Mouse (Mus musculus) thymus, adult 18-20 months (tissue): ENCODE data around the gene Ranbp9.

Source experiments
- DNase-seq, 2 experiments: peaks; one replicate each; pipeline ENCODE4 v3.0.0; 2022; ENCODE audit warnings: mixed read lengths in 2 of 2

Ranbp9 gene

GRCm38 (mm10) chr13:43447721-43448120 is 33.4 kb downstream of the Ranbp9 start:
- no peak for DNase-seq

- DNase-seq, result no peak
Measured at GRCm38 (mm10) chr13:43445754-43446153, 35.3 kb downstream of the Ranbp9 start.

GRCm38 (mm10) chr13:43444717-43445116 is 36.4 kb downstream of the Ranbp9 start:
- DNase-seq, result no peak

GRCm38 (mm10) chr13:43443706-43444105 is 37.4 kb downstream of the Ranbp9 start:
- DNase-seq, result no peak

GRCm38 (mm10) chr13:43442551-43442950 is 38.5 kb downstream of the Ranbp9 start:
- no peak for DNase-seq

GRCm38 (mm10) chr13:43440376-43440775 is 40.7 kb downstream of the Ranbp9 start:
- no peak for DNase-seq

- DNase-seq, result no peak
Measured at GRCm38 (mm10) chr13:43433395-43433794, 47.7 kb downstream of the Ranbp9 start.

GRCm38 (mm10) chr13:43428436-43428835 is 52.6 kb downstream of the Ranbp9 start:
- no peak for DNase-seq

- DNase-seq, result no peak
Measured at GRCm38 (mm10) chr13:43415249-43415648, 65.8 kb downstream of the Ranbp9 start.

GRCm38 (mm10) chr13:43413611-43414010 is 67.5 kb downstream of the Ranbp9 start:
- DNase-seq, result no peak

GRCm38 (mm10) chr13:43412311-43412710 is 68.8 kb downstream of the Ranbp9 start:
- no peak for DNase-seq

GRCm38 (mm10) chr13:43399576-43399975 is 81.5 kb downstream of the Ranbp9 start:
- no peak for DNase-seq

- peak; percentile 83 to 86 for DNase-seq
Measured at GRCm38 (mm10) chr13:43398297-43399080, 82.6 kb downstream of the Ranbp9 start, which contains the start of gene Nol7. Gene Nol7 (plus strand): TSS chr13:43398390.

GRCm38 (mm10) chr13:43397700-43398296 is 83.3 kb downstream of the Ranbp9 start:
- no peak for DNase-seq

GRCm38 (mm10) chr13:43385321-43385720 is 95.8 kb downstream of the Ranbp9 start:
- DNase-seq, result no peak

- DNase-seq, result no peak
Measured at GRCm38 (mm10) chr13:43379989-43380388, 101.1 kb downstream of the Ranbp9 start.

GRCm38 (mm10) chr13:43374918-43375432 is 106.1 kb downstream of the Ranbp9 start:
- no peak for DNase-seq

- no peak for DNase-seq
Measured at GRCm38 (mm10) chr13:43374205-43374604, 106.9 kb downstream of the Ranbp9 start.

GRCm38 (mm10) chr13:43372892-43373291 is 108.2 kb downstream of the Ranbp9 start:
- DNase-seq, result no peak

- DNase-seq, result no peak
Measured at GRCm38 (mm10) chr13:43370063-43370462, 111.0 kb downstream of the Ranbp9 start.

- no peak for DNase-seq
Measured at GRCm38 (mm10) chr13:43365825-43366184, 115.3 kb downstream of the Ranbp9 start.

- DNase-seq, result peak; percentile 94 to 96
Measured at GRCm38 (mm10) chr13:43364985-43365824, 115.9 kb downstream of the Ranbp9 start, which contains the start of gene Sirt5. Gene Sirt5 (plus strand): TSS chr13:43365496.

GRCm38 (mm10) chr13:43362353-43362752 is 118.7 kb downstream of the Ranbp9 start:
- no peak for DNase-seq
